Comparison of ENCODE assay signal across 1 mouse cellular context in the genomic region with DNA sequence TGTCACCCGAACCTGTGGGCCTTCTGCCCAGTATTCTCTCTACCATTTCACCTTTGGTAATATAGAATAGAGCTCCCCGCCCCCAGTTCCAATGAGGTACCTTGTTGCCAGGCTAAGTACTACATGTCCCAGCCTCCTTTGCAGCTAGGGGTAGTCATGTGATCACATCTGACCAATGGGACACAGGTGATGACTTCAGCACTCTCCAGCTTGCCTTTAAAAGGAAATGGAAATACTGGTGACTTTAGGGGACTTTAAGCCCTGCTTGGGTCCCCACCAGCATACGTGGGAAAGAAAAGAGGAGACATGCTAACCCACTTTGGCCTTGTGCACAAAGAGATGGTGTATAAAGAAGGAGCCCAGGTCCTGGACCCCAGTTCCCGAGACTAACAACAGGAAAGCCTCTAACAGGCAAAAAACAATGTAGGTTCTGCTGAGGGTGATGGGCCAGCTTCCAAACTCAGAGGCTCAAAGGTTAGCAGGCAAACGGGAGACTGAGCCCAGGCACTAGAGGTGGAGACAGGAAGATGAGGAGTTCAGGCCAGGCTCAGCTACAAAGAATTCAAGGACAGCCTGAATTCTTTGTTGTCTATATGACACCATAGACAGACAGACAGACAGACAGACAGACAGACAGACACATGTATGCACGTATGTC.
TF ChIP-seq lines count a peak whose summit lies in the region.

No protein-coding gene starts in this region.

TF ChIP-seq in MEL, 35 proteins besides CTCF, POLR2A, EP300 and RAD21 (continued from another document):
- TF ChIP-seq ZNF384 (IDR thresholded peaks at IDR 0.05; ENCODE audit: low read depth, low read length) (no peak), SIN3A (IDR thresholded peaks at IDR 0.05; ENCODE audit: low read length) (peak; percentile 90)
